Mouse (Mus musculus) heart, postnatal 25 days (tissue): ENCODE results near the gene Ints11. TPM values are rescaled to one million over a fixed set of nuclear protein-coding genes. Genes with fewer than 3 reads are reported as not detected.

Source experiments
- DNase-seq: peaks from one replicate; pipeline ENCODE4 v3.0.0; 2022; ENCODE audit warnings: low spot score
- intact Hi-C: fragments of 180-260 bp; cut with DNase I; formaldehyde crosslinking; loops from one replicate; pipeline ENCODE4 v1.15.1; 2025
- total RNA-seq, 2 experiments: library from RNA; stranded (reverse); gene quantifications; 2 replicates each; pipeline ENCODE4 v1.2.3; 2021

The Ints11 gene
- total RNA-seq, 2 experiments from 2014 or later = 15.9 to 17.5 TPM

DNA sequence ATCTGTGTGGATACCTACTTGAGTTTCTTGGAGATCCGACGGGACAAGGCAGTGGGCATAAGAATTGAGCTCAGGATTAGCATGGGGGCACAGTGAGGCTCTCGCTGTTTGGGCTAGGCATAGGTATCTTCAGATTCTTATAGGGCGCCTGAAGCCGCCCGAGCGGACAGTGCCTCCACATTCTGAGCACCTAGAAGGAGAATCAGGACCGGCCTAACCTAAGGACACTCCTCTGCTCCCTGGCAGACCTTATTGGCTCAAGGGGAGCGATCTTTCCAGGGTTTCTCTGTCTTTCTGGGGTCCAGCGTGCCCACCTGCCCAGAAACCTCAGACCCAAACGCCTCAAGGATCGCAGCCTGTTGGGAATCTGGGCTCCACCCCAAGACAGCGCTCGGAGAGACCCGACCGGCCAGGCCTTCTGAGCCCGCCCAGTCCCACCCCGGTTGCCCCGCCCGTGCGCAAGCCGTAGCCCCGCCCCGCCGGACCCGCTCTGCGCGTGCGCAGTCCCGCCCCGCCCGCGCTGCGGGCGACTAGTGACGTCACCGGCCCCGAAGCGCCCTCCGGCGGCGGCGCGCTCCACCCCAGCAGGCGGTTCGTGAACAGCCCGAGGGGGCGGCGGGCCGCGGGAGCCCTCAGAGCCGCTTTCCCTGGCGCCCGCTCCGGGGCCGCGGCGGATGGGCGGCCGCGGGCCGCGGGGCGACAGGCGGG is 22.3 kb upstream of the Ints11 start, which contains the start of gene Dvl1:
Gene Dvl1 (plus strand): TSS at position 532 of the 708 bp plus-strand sequence.
- peak; percentile 88 for DNase-seq
- intact Hi-C loops = loop anchor here (1.0 to 5.0 kb wide), 2 partner anchors 47 to 95 kb away; partner anchors contain the start of gene Ube2j2

DNA sequence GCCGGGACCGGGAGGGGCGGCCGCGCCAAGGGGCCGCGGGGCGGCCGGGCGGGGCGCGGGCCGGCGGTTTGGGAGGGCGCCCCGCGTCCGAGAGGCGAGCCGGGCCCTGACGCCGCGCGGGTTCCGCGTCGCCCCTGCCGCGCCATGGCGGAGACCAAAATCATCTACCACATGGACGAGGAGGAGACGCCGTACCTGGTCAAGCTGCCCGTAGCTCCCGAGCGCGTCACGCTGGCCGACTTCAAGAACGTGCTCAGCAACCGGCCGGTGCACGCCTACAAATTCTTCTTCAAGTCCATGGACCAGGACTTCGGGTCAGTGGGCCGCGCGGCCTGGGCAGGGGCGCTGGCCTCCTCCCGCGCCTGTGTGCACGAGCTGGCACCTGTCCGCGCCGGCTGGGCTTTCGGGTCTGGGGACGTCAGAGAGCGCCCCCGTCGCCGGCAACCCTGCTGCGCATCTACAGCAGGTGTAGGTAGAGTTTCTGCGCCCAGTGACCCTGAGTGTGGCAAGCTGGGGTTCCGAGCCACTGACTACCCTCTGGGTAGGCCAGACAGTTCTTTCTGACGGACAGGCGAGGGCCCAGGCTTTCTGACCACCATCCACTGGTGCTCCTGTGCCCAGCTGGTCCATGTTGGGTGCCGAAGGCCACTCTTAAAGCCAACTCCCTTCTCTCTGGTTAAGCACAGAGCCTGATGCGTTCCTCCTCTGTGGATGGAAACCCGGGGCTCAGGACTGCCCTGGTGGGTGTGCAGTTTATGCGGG is 21.6 kb upstream of the Ints11 start:
- DNase-seq = no peak
- intact Hi-C loops = loop anchor here (1.0 to 5.0 kb wide), 3 partner anchors 21 to 95 kb away; partner anchors contain the start of genes Cptp, Ints11 and Ube2j2

DNA sequence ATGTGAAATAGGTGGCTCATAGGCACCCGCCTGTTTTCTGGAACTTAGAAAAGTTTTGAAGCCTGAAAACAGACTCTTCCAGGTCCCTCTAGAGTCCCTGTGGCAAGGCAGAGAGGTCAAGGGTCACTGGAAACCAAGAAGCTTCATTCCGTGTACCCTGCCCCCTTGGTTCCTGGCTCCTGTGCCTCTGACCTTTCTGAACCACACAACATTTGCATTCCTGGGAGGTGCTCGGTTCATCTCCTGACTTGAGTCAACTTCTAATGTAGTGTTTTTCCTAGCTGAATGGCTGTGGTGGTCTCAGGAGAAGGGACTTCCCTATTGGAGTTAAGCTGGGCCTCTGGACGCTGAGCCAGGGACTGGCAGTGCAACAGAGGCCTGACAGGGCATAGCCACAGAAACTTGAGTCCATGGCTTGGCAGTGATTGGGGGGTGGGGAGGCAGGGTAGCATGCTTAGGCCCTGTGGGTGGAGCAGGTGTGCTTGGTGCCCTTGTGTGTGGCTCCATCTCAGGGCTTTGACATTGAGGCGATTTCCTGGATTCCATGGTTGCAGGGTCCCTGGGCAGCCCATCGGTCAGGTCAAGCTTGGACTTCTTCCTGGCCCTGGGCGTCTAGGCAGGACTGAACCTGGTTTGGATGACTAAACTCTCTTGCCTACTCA is 20.8 kb upstream of the Ints11 start:
- no peak for DNase-seq

DNA sequence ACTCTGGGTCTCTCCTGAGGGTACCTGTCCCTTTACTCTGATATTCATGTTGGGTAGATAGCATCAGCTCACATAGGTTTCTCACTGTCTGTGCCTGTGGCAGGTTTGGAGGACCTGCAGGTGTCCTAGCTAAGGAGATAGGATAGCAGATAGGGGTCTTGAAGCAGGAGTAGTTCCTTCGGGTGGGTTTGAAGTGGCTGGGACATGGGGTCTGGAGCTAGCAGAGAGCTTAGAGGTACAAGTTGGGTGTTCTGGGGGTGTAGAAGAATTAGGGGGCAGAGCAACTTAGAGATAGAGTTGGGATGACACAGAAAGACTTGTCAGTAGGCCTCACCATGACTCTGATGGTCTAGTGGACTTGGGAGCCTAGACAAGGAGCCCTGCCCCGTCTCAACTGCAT is 20.0 kb upstream of the Ints11 start:
- DNase-seq = no peak
- intact Hi-C loops = loop anchor here (2.0 to 5.0 kb wide), 2 partner anchors 19 to 93 kb away; partner anchors contain the start of genes Cptp, Ints11 and Ube2j2

More for the DNA sequence above, 20.8 kb upstream of the Ints11 start:
- intact Hi-C loops = loop anchor here (2.0 to 5.0 kb wide), 2 partner anchors 20 to 94 kb away; partner anchors contain the start of genes Cptp, Ints11 and Ube2j2

DNA sequence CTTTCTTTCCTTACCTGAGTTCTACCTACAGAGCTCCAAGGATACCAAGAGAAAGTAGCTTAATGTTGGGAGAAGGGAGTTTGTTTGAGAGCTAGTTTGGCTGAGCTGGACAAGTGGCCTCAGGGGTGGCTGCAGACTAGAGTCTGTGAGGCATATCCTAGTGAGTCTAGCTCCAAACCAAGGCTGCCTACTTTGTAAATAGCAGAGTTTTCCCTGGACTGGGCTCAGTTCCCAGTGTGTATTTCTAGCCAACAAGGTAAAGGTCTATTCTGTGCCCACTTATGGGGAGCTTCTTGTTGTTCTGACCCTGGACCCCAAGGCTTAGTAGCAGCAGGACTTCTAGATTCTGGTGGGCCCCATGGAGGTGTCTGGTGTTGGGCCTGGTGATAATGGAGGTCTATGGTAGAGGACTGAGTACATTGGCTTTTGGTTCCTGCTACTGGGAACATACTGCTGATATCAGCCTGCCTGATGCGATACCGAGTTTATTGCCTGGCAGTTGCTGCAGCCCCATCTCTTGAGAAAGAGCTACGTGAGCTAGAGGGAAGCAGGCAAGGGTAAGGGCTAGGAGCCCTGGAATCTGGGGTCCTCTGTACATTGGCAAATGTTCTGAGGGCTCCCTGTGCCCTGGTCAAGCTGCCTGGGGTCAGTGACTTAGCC is 19.4 kb upstream of the Ints11 start:
- intact Hi-C loops = loop anchor here (2.0 to 5.0 kb wide), 2 partner anchors 19 to 92 kb away; partner anchors contain the start of genes Cptp, Ints11 and Ube2j2
- no peak for DNase-seq

DNA sequence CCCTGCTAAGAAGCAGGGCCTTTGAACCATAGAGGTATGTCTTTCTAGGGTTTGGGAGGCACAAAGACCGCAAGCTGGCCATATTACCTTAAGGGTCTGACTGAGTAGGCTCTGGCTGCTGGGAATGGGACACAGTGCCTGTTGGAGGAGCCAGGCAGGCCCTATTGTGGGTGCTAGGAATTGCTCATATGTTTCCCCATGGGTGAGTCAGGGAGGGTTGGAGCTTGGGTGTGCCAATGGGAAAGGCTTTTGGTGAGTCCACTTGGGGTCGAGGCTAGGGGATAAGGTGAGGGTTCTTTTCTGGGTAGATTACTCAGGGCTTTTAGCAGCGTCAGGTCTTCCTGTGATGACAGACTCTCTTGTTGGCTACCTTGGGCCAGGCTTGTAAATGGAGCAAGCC is 18.0 kb upstream of the Ints11 start:
- intact Hi-C loops = no loop called here

DNA sequence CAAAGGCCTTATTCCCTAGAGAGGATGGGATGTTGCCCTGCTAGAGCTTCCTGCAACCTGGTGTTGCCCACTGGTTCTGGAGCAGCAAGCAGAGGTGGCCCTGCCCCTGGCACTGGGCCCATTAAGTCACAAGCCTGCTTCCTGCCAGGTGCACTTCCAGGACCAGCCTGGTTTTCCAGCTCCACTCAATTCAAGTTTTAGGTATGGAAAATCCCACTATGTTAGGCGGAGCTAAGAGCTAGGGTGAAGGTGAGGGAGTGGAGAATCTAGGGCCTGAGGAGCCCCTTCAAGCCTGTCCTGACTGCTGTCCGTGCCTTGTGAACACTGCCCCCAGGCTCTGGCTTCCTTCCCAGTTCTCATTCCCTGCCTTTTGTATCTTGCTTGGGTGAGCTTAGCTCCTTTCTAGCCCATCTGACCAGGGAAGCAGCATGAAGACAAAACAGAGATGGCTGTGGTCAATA is 17.4 kb upstream of the Ints11 start:
- no peak for DNase-seq
- intact Hi-C loops = no loop called here

More for the DNA sequence above, 18.0 kb upstream of the Ints11 start:
- no peak for DNase-seq

DNA sequence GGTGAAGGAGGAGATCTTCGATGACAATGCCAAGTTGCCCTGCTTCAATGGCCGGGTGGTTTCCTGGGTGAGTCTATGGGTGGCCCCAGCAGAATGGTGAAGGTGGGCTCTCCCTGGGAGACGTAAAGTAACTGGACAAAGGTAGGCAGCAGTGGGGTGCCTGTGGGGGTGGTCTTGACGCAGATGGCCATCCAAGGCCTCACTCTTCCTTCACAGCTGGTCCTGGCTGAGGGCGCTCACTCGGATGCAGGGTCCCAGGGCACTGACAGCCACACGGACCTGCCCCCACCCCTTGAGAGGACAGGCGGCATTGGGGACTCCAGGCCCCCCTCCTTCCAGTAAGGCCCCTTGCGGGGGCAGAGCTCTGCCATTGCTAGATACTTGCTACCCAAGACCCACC is 15.9 kb upstream of the Ints11 start:
- intact Hi-C loops = no loop called here
- DNase-seq = no peak

DNA sequence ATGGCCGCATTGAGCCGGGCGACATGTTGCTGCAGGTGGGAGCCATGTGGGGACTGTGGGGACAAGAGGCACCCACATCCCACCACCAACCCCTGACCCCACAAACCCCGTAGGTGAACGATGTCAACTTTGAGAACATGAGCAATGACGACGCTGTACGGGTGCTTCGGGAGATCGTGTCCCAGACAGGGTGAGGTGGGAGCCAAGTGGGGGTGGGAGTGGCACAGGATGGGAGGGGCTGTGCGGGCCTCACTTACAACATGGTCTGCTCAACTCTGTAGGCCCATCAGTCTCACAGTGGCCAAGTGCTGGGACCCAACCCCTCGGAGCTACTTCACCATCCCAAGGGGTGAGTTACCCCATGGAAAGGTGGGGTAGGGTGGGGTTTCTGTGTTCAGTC is 14.4 kb upstream of the Ints11 start:
- no peak for DNase-seq
- intact Hi-C loops = no loop called here

DNA sequence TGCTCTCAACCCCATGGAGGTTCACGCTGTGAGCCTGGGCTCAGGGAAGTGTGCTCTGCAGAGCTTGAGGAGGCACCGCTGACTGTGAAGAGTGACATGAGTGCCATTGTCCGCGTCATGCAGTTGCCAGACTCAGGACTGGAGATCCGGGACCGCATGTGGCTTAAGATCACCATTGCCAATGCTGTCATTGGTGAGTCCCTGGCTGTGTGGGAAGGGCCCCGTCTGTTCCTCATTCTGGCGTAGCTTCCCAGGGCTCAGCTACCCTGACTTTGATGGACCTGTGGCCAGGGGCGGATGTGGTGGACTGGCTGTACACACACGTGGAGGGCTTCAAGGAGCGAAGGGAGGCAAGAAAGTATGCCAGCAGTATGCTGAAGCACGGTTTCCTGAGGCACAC is 13.3 kb upstream of the Ints11 start:
- no peak for DNase-seq
- intact Hi-C loops = no loop called here

DNA sequence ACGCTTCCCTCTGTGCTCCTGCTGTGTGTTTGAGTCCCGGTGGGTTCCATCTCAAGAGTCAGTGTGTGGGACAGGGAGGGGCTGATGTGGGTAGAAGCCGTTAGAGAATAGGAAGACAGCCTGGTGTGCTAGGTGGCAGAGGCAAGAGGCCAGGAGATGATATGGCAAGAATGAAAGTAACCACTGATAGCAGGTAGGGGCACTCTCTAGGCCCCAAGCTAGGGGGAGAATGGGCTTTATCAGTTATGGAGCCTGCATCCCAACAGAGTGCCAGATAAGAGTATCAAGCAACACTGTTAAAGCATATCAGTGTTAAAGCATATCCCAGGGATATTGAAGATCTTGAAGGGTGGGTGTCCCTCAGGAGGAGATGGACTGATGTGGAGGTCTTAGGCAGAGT is 12.5 kb upstream of the Ints11 start:
- DNase-seq = no peak
- intact Hi-C loops = no loop called here

DNA sequence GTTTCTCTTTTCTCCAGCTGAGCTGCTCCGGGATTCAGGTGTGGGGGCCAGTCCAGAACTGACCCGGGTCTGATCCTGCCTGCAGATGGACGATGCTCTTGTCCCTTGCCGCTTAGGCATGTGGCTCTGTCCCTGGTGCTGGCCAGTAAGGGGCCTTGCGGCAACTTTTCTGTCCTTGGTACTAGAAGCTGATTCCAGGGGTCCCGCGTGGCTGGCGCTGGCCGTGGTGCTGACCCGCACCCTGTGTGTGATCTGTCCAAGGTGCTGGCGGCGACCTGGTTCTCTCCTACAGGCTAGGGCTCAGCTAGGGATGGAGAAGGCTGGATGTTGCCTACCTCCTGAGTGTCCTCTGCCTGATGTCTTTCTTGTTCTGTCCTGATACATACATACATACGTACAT is 10.0 kb upstream of the Ints11 start:
- no peak for DNase-seq
- intact Hi-C loops = no loop called here

DNA sequence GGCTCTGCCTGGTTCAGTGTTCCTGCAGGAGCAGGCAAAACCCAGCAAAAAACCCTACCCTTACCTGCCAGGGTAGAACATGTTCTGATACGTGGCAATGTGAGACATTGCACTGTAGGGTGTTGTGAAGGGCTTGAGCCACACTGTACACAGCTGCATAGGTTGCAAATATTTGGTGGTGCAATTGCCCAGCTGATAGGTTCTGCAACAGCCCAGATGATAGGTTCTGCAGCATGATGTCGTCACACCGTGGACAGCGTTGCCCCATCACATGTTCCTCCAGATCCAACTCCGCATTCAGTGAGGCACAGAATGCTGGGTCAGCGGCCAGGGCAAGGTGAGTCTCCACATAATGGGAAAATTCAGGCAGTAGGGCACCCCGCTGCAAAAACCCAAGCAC is 7.6 kb upstream of the Ints11 start:
- DNase-seq = no peak
- intact Hi-C loops = no loop called here

DNA sequence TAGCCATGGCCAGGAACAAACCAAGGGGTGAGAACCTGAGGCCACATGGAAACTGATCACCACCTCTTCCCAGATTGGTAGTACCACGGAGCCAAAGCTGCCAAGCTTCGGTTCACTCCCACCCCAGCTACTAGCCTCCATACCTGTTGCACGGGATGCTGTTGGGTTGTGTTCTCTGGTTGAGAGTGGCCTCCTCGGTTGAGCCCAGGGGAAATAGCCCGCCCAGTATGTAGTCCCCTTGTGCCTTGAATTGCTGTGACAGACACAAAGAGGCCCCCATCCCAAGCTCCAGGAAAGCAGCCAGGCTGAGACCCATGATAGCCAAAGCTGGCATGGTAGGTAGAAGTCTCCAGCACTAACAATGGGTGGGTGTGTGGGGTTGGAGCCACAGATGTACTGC is 6.3 kb upstream of the Ints11 start, which contains the start of gene Tas1r3:
Gene Tas1r3 (minus strand): TSS at position 362 of the 400 bp plus-strand sequence.
- no peak for DNase-seq
- intact Hi-C loops = no loop called here

DNA sequence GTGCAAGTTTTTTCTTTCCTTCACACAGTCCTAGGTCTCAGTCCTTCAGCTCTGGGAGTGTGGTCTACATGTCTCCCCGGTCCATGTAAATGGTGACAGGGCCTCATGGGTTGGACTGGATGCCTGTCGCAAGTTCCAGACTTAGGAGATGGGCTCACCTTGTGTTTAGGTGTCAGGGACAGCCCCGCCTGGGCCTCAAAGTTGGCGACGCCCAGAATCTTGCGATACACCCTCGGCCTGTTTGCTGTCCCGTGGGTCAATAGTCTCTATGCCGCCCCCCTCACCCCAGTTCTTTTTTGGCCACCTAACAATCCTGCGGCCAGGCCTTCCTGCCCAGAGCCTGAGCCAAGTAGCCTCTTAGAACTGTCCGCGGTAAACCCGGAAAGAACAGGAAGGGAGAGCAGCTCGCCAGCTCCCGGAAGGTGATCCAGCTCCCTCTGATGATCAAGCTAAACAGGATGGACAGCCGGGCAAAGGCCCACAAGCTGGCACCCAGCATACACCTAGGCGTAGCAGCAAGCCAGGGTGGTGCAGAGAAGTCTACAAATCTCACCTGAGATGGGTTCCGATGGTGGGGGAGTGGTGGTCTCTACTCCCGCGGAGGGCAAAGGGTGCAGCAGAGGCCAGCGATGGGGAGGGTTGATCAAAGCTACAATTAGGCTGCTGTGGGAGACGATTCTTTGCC is 590 bp upstream of the Ints11 start:
- no peak for DNase-seq
- intact Hi-C loops = loop anchor here (1.0 to 2.0 kb wide), 3 partner anchors 20 to 74 kb away; no protein-coding TSS in a partner anchor

DNA sequence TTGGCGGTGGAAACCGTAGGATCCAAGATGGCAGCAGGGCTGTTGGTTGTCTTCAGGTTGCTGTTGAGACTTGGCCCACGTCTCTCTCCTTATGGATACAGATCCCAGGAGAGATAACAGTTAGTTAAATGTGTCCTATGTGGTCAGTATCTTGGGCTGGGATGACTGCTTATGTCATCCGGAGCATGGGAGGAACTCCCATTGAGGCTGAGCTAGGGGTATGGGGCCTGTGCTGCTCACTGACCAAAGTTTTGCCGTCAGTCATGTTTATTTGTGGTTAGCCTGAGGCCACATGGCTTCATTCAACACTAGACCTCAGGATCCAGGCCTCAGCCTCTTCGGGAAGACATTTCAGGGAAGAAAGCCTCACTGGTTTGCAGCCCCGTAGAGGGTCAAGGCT is 2.1 kb downstream of the Ints11 start:
- intact Hi-C loops = no loop called here

DNA sequence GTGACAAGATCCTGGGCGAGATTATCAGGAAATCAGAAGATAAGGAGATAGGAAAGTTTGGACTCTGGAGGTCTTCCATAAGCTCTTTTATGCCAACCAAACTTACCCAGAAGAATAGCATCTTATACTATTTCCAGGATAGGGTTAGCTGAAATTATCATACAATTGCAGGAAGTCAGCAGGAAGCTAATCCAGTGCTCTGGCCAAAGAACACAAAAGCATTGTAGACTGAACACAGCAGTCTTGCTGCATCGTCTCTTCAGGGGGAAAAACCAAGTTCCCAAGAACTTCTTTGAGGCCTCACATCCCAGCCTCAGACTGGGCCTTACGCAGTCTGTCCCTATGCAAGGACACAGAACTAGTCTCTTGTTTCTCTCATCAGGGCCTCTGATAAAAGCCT is 14.2 kb downstream of the Ints11 start:
- intact Hi-C loops = no loop called here
- no peak for DNase-seq

More for the DNA sequence above, 2.1 kb downstream of the Ints11 start:
- no peak for DNase-seq

DNA sequence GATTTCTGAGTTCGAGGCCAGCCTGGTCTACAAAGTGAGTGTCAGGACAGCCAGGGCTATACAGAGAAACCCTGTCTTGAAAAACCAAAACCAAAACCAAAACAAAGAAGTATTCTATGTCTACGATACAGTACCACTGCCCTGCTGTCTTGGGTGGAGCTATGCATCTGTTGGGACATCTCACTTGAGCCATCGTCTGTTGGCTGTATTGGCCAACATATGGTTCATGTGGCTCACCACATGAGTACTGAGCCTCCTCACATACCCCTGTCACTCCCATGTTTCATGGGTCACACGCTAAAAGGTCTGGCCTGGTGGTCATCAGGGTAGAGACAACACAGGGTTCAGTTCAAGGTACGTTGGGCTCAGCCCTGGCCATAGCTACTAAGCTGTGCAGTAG is 17.0 kb downstream of the Ints11 start:
- intact Hi-C loops = no loop called here
- DNase-seq = no peak

DNA sequence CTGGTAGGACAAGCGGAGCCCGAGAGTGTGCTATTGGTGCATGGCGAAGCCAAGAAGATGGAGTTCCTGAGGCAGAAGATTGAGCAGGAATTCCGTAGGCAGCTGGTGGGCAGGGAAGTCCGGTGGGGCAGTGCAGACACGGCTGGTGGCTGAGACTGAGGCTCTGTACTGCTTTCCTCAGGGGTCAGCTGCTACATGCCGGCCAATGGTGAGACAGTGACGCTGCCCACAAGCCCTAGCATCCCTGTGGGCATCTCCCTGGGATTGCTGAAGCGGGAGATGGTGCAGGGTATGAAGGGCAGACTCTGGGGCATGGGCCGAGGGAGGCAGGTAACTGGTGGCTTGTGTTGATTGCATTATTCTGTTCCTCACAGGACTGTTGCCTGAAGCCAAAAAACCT is 18.3 kb downstream of the Ints11 start:
- no peak for DNase-seq
- intact Hi-C loops = loop anchor here (2.0 kb wide), 1 partner anchor 19 kb away; the partner anchor contains the start of genes Cptp and Ints11
